Mouse (Mus musculus): ENCODE data around the gene Itgb5.

Gene Itgb5

GRCm38 (mm10) chr16:33996030-33996429 lies 166.6 kb downstream of the Itgb5 start:
- in situ Hi-C loops (cut with MboI; ENCODE audit: low pct_unique_long_range_greater_than_20kb in 1 of 2, low sequenced_read_pairs in 2 of 2, unreplicated experiment in 1 of 2), result loop anchor here (10.0 kb wide), 2 partner anchors 109 to 171 kb away; partner anchors contain the start of gene Itgb5 (in 1 of the 2)

GRCm38 (mm10) chr16:33998011-33998410 lies 168.5 kb downstream of the Itgb5 start:
- in situ Hi-C loops (cut with MboI; ENCODE audit: low pct_unique_long_range_greater_than_20kb in 1 of 2, low sequenced_read_pairs in 2 of 2, unreplicated experiment in 1 of 2), result loop anchor here (10.0 kb wide), 2 partner anchors 107 to 173 kb away; partner anchors contain the start of gene Itgb5 (in 1 of the 2)
